Mouse (Mus musculus) heart, postnatal 0 days (tissue): Measurements from ENCODE around the gene Mecp2. TPM values are rescaled to one million over a fixed set of nuclear protein-coding genes. Genes with fewer than 3 reads are reported as not detected.
A peak's percentile ranks its signal among the peaks of the same experiment; 100 is the strongest.

ENCODE experiments used
- ATAC-seq: fragments of 200-750 bp; cut with Nextera tagmentation; 2 replicates; pipeline ENCODE4 v1.8.0; 2017; ENCODE audit warnings: low read depth, moderate number of reproducible peaks, moderate library complexity; ENCODE audit not compliant: insufficient read depth
- DNase-seq: peaks from one replicate; pipeline ENCODE4 v3.0.0-alpha.2; 2016; ENCODE audit warnings: low spot score
- H3K27ac ChIP-seq: fragments of 300-500 bp; sonication (generic); 2 replicates; pipeline ENCODE4 v1.5.1; 2014; ENCODE audit warnings: low read depth, mild to moderate bottlenecking
- H3K27me3 ChIP-seq: fragments of 300-500 bp; sonication (generic); 2 replicates; pipeline ENCODE4 v1.6.1; 2014; ENCODE audit warnings: low read length, mixed read lengths; ENCODE audit not compliant: control insufficient read depth, insufficient read depth
- H3K36me3 ChIP-seq: fragments of 300-500 bp; sonication (generic); replicated peaks from 2 replicates; pipeline ENCODE4 v1.6.1; 2014; ENCODE audit warnings: low read length, mixed read lengths; ENCODE audit not compliant: control insufficient read depth, insufficient read depth
- H3K4me1 ChIP-seq: fragments of 300-500 bp; sonication (generic); 2 replicates; pipeline ENCODE4 v1.6.1; 2014; ENCODE audit warnings: antibody characterized with exemption; ENCODE audit not compliant: control insufficient read depth, insufficient read depth
- H3K4me2 ChIP-seq: fragments of 300-500 bp; sonication (generic); 2 replicates; pipeline ENCODE4 v1.6.1; 2014; ENCODE audit warnings: low read depth, mild to moderate bottlenecking, low read length, moderate library complexity
- H3K4me3 ChIP-seq: fragments of 300-500 bp; sonication (generic); 2 replicates; pipeline ENCODE4 v1.5.1; 2014; ENCODE audit warnings: low read depth, low read length
- H3K9ac ChIP-seq: fragments of 300-500 bp; sonication (generic); replicated peaks from 2 replicates; pipeline ENCODE4 v1.6.1; 2014; ENCODE audit warnings: low read depth, low read length, mixed read lengths
- H3K9me3 ChIP-seq: fragments of 300-500 bp; sonication (generic); replicated peaks from 2 replicates; pipeline ENCODE4 v1.6.1; 2016; ENCODE audit warnings: low read length; ENCODE audit not compliant: control insufficient read depth
- CTCF ChIP-seq: IDR thresholded peaks from 2 replicates; pipeline ENCODE4 v1.5.1; 2016; ENCODE audit warnings: antibody characterized with exemption, control low read depth, low read depth
- EP300 ChIP-seq: IDR thresholded peaks from 2 replicates; pipeline ENCODE4 v1.6.1; 2016; ENCODE audit warnings: antibody characterized with exemption, low read depth
- WGBS: fragments of 180-500 bp; shearing (Covaris S2); extraction: QIAGEN DNeasy Blood & Tissue Kit; methylation state at CpG from one replicate; pipeline ENCODE4 v1.1.7; 2014; 5-methylcytosine and 5-hydroxymethylcytosine counted together
- polyA plus RNA-seq: library from polyadenylated mRNA; unstranded; fragments of >200 nt; fragmentation: Nextera tagmentation; extraction: Ambion mirVana; gene quantifications from 2 replicates; pipeline ENCODE4 v1.2.1, GENCODE M21; 2015
- total RNA-seq: library from RNA; depleted of rRNA; stranded (reverse); fragments of >200 nt; gene quantifications from 2 replicates; pipeline ENCODE4 v1.2.3, GENCODE M21; 2014; ENCODE audit warnings: low replicate concordance

Mecp2 gene
- total and polyA plus RNA-seq, 2 experiments from 2014 or later = 10.8 to 15.6 TPM

DNA sequence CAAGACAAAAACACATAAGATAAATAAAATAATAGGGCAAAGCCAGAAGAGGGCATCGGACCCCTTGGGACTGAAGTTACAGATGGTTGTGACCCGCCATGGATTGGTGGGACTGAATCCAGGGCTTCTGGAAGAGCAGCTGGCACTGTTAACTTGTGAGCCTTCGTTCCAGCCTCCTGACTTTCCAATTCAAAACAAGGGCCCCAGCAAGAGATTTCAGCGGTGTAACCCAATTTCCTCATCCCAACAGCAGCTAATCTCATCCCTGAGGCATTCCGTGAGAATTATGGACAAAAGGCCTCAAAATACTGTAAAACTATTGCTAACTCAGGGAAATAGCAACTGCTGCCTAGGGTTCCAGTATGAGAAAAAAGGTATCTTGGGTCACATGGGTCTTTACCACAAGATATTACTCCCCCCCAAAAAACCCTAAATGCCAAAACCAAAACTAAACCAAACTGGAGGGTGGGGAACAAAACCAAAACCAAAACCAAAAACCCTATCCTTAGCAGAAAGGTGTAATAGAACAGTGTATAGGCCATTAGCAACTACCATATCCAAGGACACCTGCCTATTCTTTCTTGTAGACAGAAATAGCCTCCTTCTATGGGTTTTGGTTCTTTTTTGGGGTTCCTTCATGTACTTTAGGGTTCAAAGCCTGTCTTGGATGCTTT, 97.3 kb downstream of the Mecp2 start:
- DNase-seq = no peak
- H3K4me1 ChIP-seq = no peaks in the 10 kb centered on the region

GRCm38 (mm10) chrX:74030000-74030399, 105.2 kb downstream of the Mecp2 start:
- 47% methylated on average over 1 of the region's 1 CpGs for WGBS
- Histone ChIP-seq H3K4me2 (no peak overlapping the region), H3K36me3 (peaks cover 5% of the 10 kb centered on the region; the same call in 1 of the 2 replicates), H3K4me1 (peaks cover 3% of the 10 kb centered on the region; the same call in 1 of the 2 replicates), H3K27me3 (no peaks in the 10 kb centered on the region), H3K9ac (no peak overlapping the region), H3K9me3 (no peaks in the 10 kb centered on the region), H3K4me3 (no peak overlapping the region), H3K27ac (peak overlapping the region; percentile 55; the same call in 1 of the 2 replicates)
- DNase-seq = no peak
- ATAC-seq = no peak
- no peak for TF ChIP-seq CTCF
- TF ChIP-seq EP300 = no peak

More for the DNA sequence above, 97.3 kb downstream of the Mecp2 start:
- Histone ChIP-seq H3K9ac (no peak overlapping the region), H3K27me3 (no peaks in the 10 kb centered on the region), H3K9me3 (no peaks in the 10 kb centered on the region), H3K4me3 (no peak overlapping the region), H3K36me3 (peaks cover 27% of the 10 kb centered on the region), H3K27ac (no peak overlapping the region), H3K4me2 (no peak overlapping the region)
- no peak for TF ChIP-seq EP300
- TF ChIP-seq CTCF = no peak
- 75% methylated on average over 5 of the region's 5 CpGs for WGBS
- ATAC-seq = no peak

- Histone ChIP-seq H3K27me3 (no peaks in the 10 kb centered on the region), H3K4me3 (peak within 1 kb of the TSS; percentile 69), H3K27ac (peak within 1 kb of the TSS; percentile 87), H3K4me2 (peak within 1 kb of the TSS; percentile 81), H3K4me1 (no peaks in the 10 kb centered on the region), H3K9me3 (no peaks in the 10 kb centered on the region), H3K9ac (peak within 1 kb of the TSS; percentile 88), H3K36me3 (peaks cover 9% of the 10 kb centered on the region; the same call in 1 of the 2 replicates)
- 9% methylated on average over 64 of the region's 72 CpGs for WGBS
- DNase-seq = peak; percentile 79
- no peak for TF ChIP-seq EP300
- TF ChIP-seq CTCF = peak; percentile 62
- ATAC-seq = peak; percentile 93
Observed at GRCm38 (mm10) chrX:74023188-74024049, 111.7 kb downstream of the Mecp2 start, which contains the start of gene Irak1. Gene Irak1 (minus strand): TSS chrX:74023918.

- no peaks in the 10 kb centered on the region for H3K9me3 ChIP-seq
- peak overlapping the region; percentile 88 for H3K9ac ChIP-seq
- peaks cover 15% of the 10 kb centered on the region for H3K36me3 ChIP-seq
- WGBS = 19% methylated on average over 5 of the region's 6 CpGs
- TF ChIP-seq CTCF = no peak
- TF ChIP-seq EP300 = no peak
- H3K4me2 ChIP-seq = peak overlapping the region; percentile 81
- no peak overlapping the region for H3K27ac ChIP-seq
- no peaks in the 10 kb centered on the region for H3K27me3 ChIP-seq
- no peak for DNase-seq
- ATAC-seq = no peak
- H3K4me3 ChIP-seq = peak overlapping the region; percentile 69
- no peaks in the 10 kb centered on the region for H3K4me1 ChIP-seq
Observed at GRCm38 (mm10) chrX:74022795-74023187, 112.4 kb downstream of the Mecp2 start.

DNA sequence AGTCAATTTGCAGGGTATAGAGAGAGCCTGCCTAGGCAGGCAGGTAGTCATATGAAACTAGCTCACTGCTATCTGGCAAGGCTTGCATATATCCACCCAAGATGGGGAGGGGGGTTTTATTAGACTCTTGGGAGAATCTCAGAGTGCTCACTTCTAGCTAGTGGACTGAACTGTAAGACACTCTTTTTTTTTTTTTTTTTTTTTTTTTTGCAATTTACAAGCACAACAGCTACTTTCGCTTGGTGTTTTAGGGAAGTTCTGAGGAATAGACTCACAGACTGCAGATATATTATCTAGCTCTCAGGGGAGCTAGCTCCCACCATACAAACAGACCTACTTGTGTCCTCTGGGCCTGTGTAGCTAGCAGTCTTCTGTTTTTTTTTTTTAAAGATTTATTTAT, 120.6 kb downstream of the Mecp2 start:
- TF ChIP-seq CTCF = no peak
- no peak for TF ChIP-seq EP300
- H3K9me3 ChIP-seq = no peaks in the 10 kb centered on the region
- H3K27ac ChIP-seq = no peak overlapping the region
- H3K36me3 ChIP-seq = peaks cover 17% of the 10 kb centered on the region
- 78% methylated on average over 1 of the region's 1 CpGs for WGBS
- H3K9ac ChIP-seq = no peak overlapping the region
- ATAC-seq = no peak
- no peak for DNase-seq
- no peaks in the 10 kb centered on the region for H3K27me3 ChIP-seq
- H3K4me3 ChIP-seq = no peak overlapping the region
- no peak overlapping the region for H3K4me2 ChIP-seq
- no peaks in the 10 kb centered on the region for H3K4me1 ChIP-seq
